Mouse (Mus musculus): Measurements from ENCODE around the gene Gpc3. TPM values are rescaled to one million over a fixed set of nuclear protein-coding genes. Genes with fewer than 3 reads are reported as not detected.

Gene Gpc3
- polyA plus RNA-seq, 1 experiment, result not detected

- 93% methylated on average over 4 of the region's 4 CpGs for WGBS
- no peak for TF ChIP-seq CTCF (IDR thresholded peaks at IDR 0.05; ENCODE audit: insufficient read depth, low read depth, low read length)
- no peak for TF ChIP-seq POLR2A (IDR thresholded peaks at IDR 0.05; ENCODE audit: insufficient read depth, low read depth, low read length)
- Histone ChIP-seq H3K4me3 (ENCODE audit: insufficient read depth, low read depth, low read length) (no peak overlapping the region), H3K4me1 (ENCODE audit: control insufficient read depth, insufficient read depth, low read length) (no peaks in the 10 kb centered on the region), H3K27ac (ENCODE audit: insufficient read depth, low read depth, low read length) (no peak overlapping the region)
Measured at GRCm38 (mm10) chrX:52237470-52237869, 376.3 kb downstream of the Gpc3 start.

DNA sequence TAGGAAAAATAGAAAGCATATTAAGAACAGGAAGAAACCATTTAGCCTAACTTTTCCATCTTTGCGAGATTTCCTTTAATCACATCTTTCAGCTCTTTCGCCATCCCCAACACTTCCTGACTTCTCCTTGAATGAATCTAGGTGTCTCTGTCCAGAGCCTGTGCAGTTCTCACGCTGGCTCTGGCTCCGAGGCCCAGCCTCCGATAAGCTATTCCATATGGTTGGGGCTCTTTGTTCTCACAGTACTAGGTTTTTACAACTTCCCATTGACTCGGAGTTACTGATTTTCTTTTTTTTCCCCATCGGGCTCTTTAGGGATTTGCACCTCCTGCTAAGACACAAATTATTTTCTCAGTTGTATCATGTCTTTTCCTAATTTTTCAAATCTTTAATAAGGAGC lies 381.8 kb downstream of the Gpc3 start:
- Histone ChIP-seq H3K27ac (ENCODE audit: insufficient read depth, low read depth, low read length) (no peak overlapping the region), H3K4me1 (ENCODE audit: control insufficient read depth, insufficient read depth, low read length) (no peaks in the 10 kb centered on the region), H3K4me3 (ENCODE audit: insufficient read depth, low read depth, low read length) (no peak overlapping the region)
- TF ChIP-seq POLR2A (IDR thresholded peaks at IDR 0.05; ENCODE audit: insufficient read depth, low read depth, low read length), result no peak
- TF ChIP-seq CTCF (IDR thresholded peaks at IDR 0.05; ENCODE audit: insufficient read depth, low read depth, low read length), result no peak
- WGBS, result 83% methylated on average over 7 of the region's 7 CpGs

- Histone ChIP-seq H3K4me1 (ENCODE audit: control insufficient read depth, insufficient read depth, low read length) (no peaks in the 10 kb centered on the region), H3K27ac (ENCODE audit: insufficient read depth, low read depth, low read length) (no peak overlapping the region), H3K4me3 (ENCODE audit: insufficient read depth, low read depth, low read length) (no peak overlapping the region)
- WGBS, result 74% methylated on average over 4 of the region's 4 CpGs
- no peak for TF ChIP-seq CTCF (IDR thresholded peaks at IDR 0.05; ENCODE audit: insufficient read depth, low read depth, low read length)
- no peak for TF ChIP-seq POLR2A (IDR thresholded peaks at IDR 0.05; ENCODE audit: insufficient read depth, low read depth, low read length)
Measured at GRCm38 (mm10) chrX:52230711-52231110, 383.0 kb downstream of the Gpc3 start.

Other genes with a start within 250 kb of the Gpc3 start
- not detected in 2 replicates for gene Ccdc160, start 177.2 kb upstream of the Gpc3 start, polyA plus RNA-seq (2012; ENCODE audit: insufficient read depth, insufficient read length, low replicate concordance, missing spikeins)

Data from olfactory bulb, adult 2 months (tissue).